Mouse (Mus musculus): Measurements from ENCODE around the gene Crabp2.

DNA sequence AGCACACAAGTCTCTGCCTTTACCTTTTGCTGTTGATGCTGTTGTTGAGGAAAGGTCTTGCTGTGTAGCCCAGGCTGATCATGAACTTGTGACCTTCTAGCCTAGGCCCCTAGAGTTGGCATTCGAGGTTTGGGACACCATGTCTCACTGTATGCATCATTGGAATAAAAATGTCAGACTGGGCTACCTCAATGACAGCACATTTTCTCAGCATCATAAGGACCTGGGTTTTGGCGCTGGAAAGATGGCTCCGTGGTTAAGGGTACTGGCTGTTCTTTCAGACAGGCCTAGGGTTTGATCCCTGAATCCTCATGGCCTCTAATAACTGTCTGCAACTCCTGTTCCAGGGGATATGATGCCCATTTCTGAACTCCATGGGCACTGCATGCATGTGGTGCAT lies 48.7 kb upstream of the Crabp2 start:
- TF ChIP-seq POLR2A (IDR thresholded peaks at IDR 0.05; ENCODE audit: low read depth, low read length) (no peak), CTCF (IDR thresholded peaks at IDR 0.05; ENCODE audit: extremely low read depth, insufficient read length, insufficient replicate concordance, low read depth, low read length) (no peak)

Measured in small intestine, adult 2 months (tissue).